18 mouse cellular contexts compared by ENCODE assay signal in the genomic region with DNA sequence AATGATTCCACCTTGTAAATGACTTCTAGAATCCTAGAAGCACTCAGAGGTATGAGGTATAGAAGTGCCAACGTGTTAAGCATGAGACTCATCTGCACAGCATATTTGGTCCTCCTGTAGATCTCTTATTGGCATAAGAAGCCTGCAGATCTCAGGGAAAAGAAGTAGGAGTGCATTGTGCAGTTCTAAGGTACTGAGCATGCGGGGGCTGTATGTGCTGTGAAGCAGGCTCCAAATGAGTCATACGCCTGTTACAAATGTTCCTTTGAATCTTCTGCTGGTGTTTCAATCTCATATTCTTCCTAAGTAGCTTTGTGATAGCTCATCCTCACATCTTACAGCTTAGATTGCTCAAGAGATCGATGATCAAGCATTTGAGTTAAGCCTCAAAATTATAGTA.
A peak's percentile ranks its signal among the peaks of the same experiment; 100 is the strongest.
DNase-seq lines count a peak whose midpoint lies in the region; ATAC-seq and TF ChIP-seq lines count a peak whose summit lies in the region.
"Had no signal": no experiment of that assay in that cellular context is flagged by ENCODE, and none has a peak within 500 bp of the region (broad histone marks: within the 10 kb centered on the region; RNA-seq: fewer than 3 reads in every experiment).

No protein-coding gene starts in this region.

- H3K9ac ChIP-seq in intestine, embryonic 16.5 days (ENCODE audit: low read depth, low read length): no peak overlapping the region
- H3K9ac ChIP-seq: forebrain, embryonic 13.5 days; hindbrain, embryonic 12.5 days; liver, embryonic 12.5 days; lung, embryonic 14.5 days; neural tube, embryonic 12.5 days had no signal

- H3K27me3 ChIP-seq in intestine, embryonic 16.5 days (replicated peaks; ENCODE audit: control insufficient read depth, insufficient read depth, low read length): no peaks in the 10 kb centered on the region
- H3K27me3 ChIP-seq: forebrain, embryonic 13.5 days; hindbrain, embryonic 12.5 days; liver, embryonic 12.5 days; neural tube, embryonic 12.5 days had no signal

- H3K4me1 ChIP-seq in intestine, embryonic 16.5 days (ENCODE audit: control insufficient read depth, insufficient read depth, low read length): no peaks in the 10 kb centered on the region
- H3K4me1 ChIP-seq: forebrain, embryonic 13.5 days; heart, embryonic 10.5 days; hindbrain, embryonic 12.5 days; liver, embryonic 12.5 days; neural tube, embryonic 12.5 days had no signal

- intact Hi-C loops in left cerebral cortex, adult 2 months (cut with DNase I): loop anchor here (1.0 to 5.0 kb wide), 2 partner anchors 24 to 251 kb away; a partner anchor contains a TSS

- no peak for TF ChIP-seq CTCF in left cerebral cortex, adult 2 months (IDR thresholded peaks at IDR 0.05)

- WGBS in intestine, embryonic 16.5 days: 86% methylated on average over 4 of the region's 4 CpGs

- peak overlapping the region; percentile 68 for H3K27ac ChIP-seq in left cerebral cortex, adult 2 months
- no peak overlapping the region for H3K27ac ChIP-seq in intestine, embryonic 16.5 days (ENCODE audit: low read length)
- H3K27ac ChIP-seq: forebrain, embryonic 13.5 days; heart, embryonic 10.5 days; hindbrain, embryonic 12.5 days; liver, embryonic 12.5 days; neural tube, embryonic 12.5 days had no signal

- H3K9me3 ChIP-seq in intestine, embryonic 16.5 days (ENCODE audit: control insufficient read depth, low read length): no peaks in the 10 kb centered on the region
- H3K9me3 ChIP-seq: forebrain, embryonic 13.5 days; heart, embryonic 10.5 days; hindbrain, embryonic 12.5 days; liver, embryonic 12.5 days; neural tube, embryonic 12.5 days had no signal

- no peaks in the 10 kb centered on the region for H3K36me3 ChIP-seq in intestine, embryonic 16.5 days (ENCODE audit: control insufficient read depth, insufficient read depth, low read length)
- H3K36me3 ChIP-seq: heart, embryonic 10.5 days; hindbrain, embryonic 12.5 days; liver, embryonic 12.5 days; neural tube, embryonic 12.5 days had no signal

- H3K4me2 ChIP-seq in intestine, embryonic 16.5 days (ENCODE audit: low read depth, low read length): no peak overlapping the region
- H3K4me2 ChIP-seq: forebrain, embryonic 13.5 days; hindbrain, embryonic 12.5 days; liver, embryonic 12.5 days; lung, embryonic 14.5 days; midbrain, embryonic 11.5 days; neural tube, embryonic 12.5 days had no signal

- ATAC-seq in frontal cortex, adult (ENCODE audit: low TSS enrichment): peak; percentile 100
- no peak for ATAC-seq in intestine, embryonic 16.5 days
- ATAC-seq: forebrain, embryonic 13.5 days; liver, embryonic 12.5 days had no signal

- H3K4me3 ChIP-seq in left cerebral cortex, adult 2 months: no peak overlapping the region
- H3K4me3 ChIP-seq in intestine, embryonic 16.5 days (ENCODE audit: low read length): no peak overlapping the region
- H3K4me3 ChIP-seq: forebrain, embryonic 13.5 days; heart, embryonic 10.5 days; hindbrain, embryonic 12.5 days; liver, embryonic 12.5 days; neural tube, embryonic 12.5 days had no signal

- peak; percentile 39 to 79 for DNase-seq in frontal cortex, postnatal 36 days (ENCODE audit: low spot score in 2 of 2)
- DNase-seq in left cerebral cortex, adult 2 months (ENCODE audit: extremely low spot score in 1 of 2, low spot score in 2 of 2): peak; percentile 37 to 54
- DNase-seq in right cerebral cortex, postnatal 14 days: peak; percentile 9
- DNase-seq in lung, postnatal 25 days (ENCODE audit: low spot score): no peak
- no peak for DNase-seq in lung, postnatal 14 days
- DNase-seq: adrenal gland, postnatal 36 days; cerebellum, adult 8-10 months; gastrocnemius, postnatal 36 days; kidney, postnatal 36 days; lung, embryonic 14.5 days had no signal

Comparison
In these comparisons a context has a peak if more than half of its experiments do, and no peak if none do; other contexts are left out.
1. DNase-seq: peak in frontal cortex, postnatal 36 days (2 of 2), left cerebral cortex, adult 2 months (2 of 2) and right cerebral cortex, postnatal 14 days (single experiment); none in lung, postnatal 25 days (single experiment) and lung, postnatal 14 days (single experiment).